Mouse (Mus musculus): ENCODE results near the gene Jazf1. TPM values are rescaled to one million over a fixed set of nuclear protein-coding genes. Genes with fewer than 3 reads are reported as not detected.

Gene Jazf1
- polyA plus RNA-seq, 1 experiment from 2014 or later: 15.6 TPM

- Histone ChIP-seq H3K27me3 (ENCODE audit: control insufficient read depth, insufficient read depth, low read length) (no peaks in the 10 kb centered on the region), H3K9ac (ENCODE audit: low read length) (no peak overlapping the region), H3K9me3 (ENCODE audit: control insufficient read depth, low read length) (no peaks in the 10 kb centered on the region), H3K4me3 (ENCODE audit: control insufficient read depth in 1 of 2, insufficient read depth in 1 of 2, low read depth in 1 of 2, low read length in 2 of 2) (no peak overlapping the region), H3K27ac (replicated peaks in 1 of 2; ENCODE audit: control insufficient read depth in 1 of 2, insufficient read depth in 1 of 2, low read depth in 2 of 2, low read length in 2 of 2) (no peak overlapping the region), H3K4me1 (ENCODE audit: control insufficient read depth in 2 of 2, insufficient read depth in 2 of 2, low read length in 2 of 2) (0 out of 4 replicates have a peak, but pooled peaks cover 0 to 6% of the 10 kb centered on the region in 2 experiments), H3K4me2 (ENCODE audit: low read length) (no peak overlapping the region), H3K36me3 (ENCODE audit: control insufficient read depth, insufficient read depth, low read length) (no peaks in the 10 kb centered on the region; the same call in 1 of the 2 replicates)
- WGBS: 82% methylated on average over 8 of the region's 8 CpGs
- ATAC-seq (ENCODE audit: insufficient number of reproducible peaks, insufficient read depth, low FRiP score, low read depth): no peak
These were observed 292.5 kb downstream of the Jazf1 start for GRCm38 (mm10) chr6:52775956-52776355.

GRCm38 (mm10) chr6:52775350-52775749 is 293.1 kb downstream of the Jazf1 start:
- Histone ChIP-seq H3K4me2 (ENCODE audit: low read length) (no peak overlapping the region), H3K9ac (ENCODE audit: low read length) (no peak overlapping the region), H3K36me3 (ENCODE audit: control insufficient read depth, insufficient read depth, low read length) (peaks cover 6% of the 10 kb centered on the region), H3K4me3 (ENCODE audit: control insufficient read depth in 1 of 2, insufficient read depth in 1 of 2, low read depth in 1 of 2, low read length in 2 of 2) (no peak overlapping the region), H3K9me3 (ENCODE audit: control insufficient read depth, low read length) (no peaks in the 10 kb centered on the region), H3K4me1 (ENCODE audit: control insufficient read depth in 2 of 2, insufficient read depth in 2 of 2, low read length in 2 of 2) (0 out of 4 replicates have a peak, but pooled peaks cover 0 to 6% of the 10 kb centered on the region in 2 experiments), H3K27ac (replicated peaks in 1 of 2; ENCODE audit: control insufficient read depth in 1 of 2, insufficient read depth in 1 of 2, low read depth in 2 of 2, low read length in 2 of 2) (no peak overlapping the region), H3K27me3 (ENCODE audit: control insufficient read depth, insufficient read depth, low read length) (no peaks in the 10 kb centered on the region)
- ATAC-seq (ENCODE audit: insufficient number of reproducible peaks, insufficient read depth, low FRiP score, low read depth): peak; percentile 47; the same call in 1 of the 2 replicates
- WGBS: 57% methylated on average over 3 of the region's 3 CpGs

GRCm38 (mm10) chr6:52773132-52773531 is 295.3 kb downstream of the Jazf1 start:
- no peak for ATAC-seq (ENCODE audit: insufficient number of reproducible peaks, insufficient read depth, low FRiP score, low read depth)
- no peak overlapping the region for H3K9ac ChIP-seq (ENCODE audit: low read length)
- H3K27me3 ChIP-seq (ENCODE audit: control insufficient read depth, insufficient read depth, low read length): no peaks in the 10 kb centered on the region
- 0 out of 4 replicates have a peak, but pooled peaks cover 0 to 6% of the 10 kb centered on the region in 2 experiments for H3K4me1 ChIP-seq (ENCODE audit: control insufficient read depth in 2 of 2, insufficient read depth in 2 of 2, low read length in 2 of 2)
- no peak overlapping the region for H3K27ac ChIP-seq (replicated peaks in 1 of 2; ENCODE audit: control insufficient read depth in 1 of 2, insufficient read depth in 1 of 2, low read depth in 2 of 2, low read length in 2 of 2)
- H3K9me3 ChIP-seq (ENCODE audit: control insufficient read depth, low read length): no peaks in the 10 kb centered on the region
- H3K36me3 ChIP-seq (ENCODE audit: control insufficient read depth, insufficient read depth, low read length): peaks cover 25% of the 10 kb centered on the region
- no peak overlapping the region for H3K4me2 ChIP-seq (ENCODE audit: low read length)
- 77% methylated on average over 5 of the region's 5 CpGs for WGBS
- H3K4me3 ChIP-seq (ENCODE audit: control insufficient read depth in 1 of 2, insufficient read depth in 1 of 2, low read depth in 1 of 2, low read length in 2 of 2): no peak overlapping the region

- Histone ChIP-seq H3K27me3 (ENCODE audit: control insufficient read depth, insufficient read depth, low read length) (no peaks in the 10 kb centered on the region), H3K36me3 (ENCODE audit: control insufficient read depth, insufficient read depth, low read length) (peaks cover 48% of the 10 kb centered on the region), H3K4me3 (ENCODE audit: control insufficient read depth in 1 of 2, insufficient read depth in 1 of 2, low read depth in 1 of 2, low read length in 2 of 2) (no peak overlapping the region), H3K9ac (ENCODE audit: low read length) (no peak overlapping the region), H3K9me3 (ENCODE audit: control insufficient read depth, low read length) (no peaks in the 10 kb centered on the region), H3K4me1 (ENCODE audit: control insufficient read depth in 2 of 2, insufficient read depth in 2 of 2, low read length in 2 of 2) (0 out of 4 replicates have a peak, but pooled peaks cover 0 to 6% of the 10 kb centered on the region in 2 experiments), H3K27ac (replicated peaks in 1 of 2; ENCODE audit: control insufficient read depth in 1 of 2, insufficient read depth in 1 of 2, low read depth in 2 of 2, low read length in 2 of 2) (no peak overlapping the region), H3K4me2 (ENCODE audit: low read length) (no peak overlapping the region)
- 82% methylated on average over 1 of the region's 1 CpGs for WGBS
- ATAC-seq (ENCODE audit: insufficient number of reproducible peaks, insufficient read depth, low FRiP score, low read depth): no peak
These were observed 297.6 kb downstream of the Jazf1 start for GRCm38 (mm10) chr6:52770789-52771188.

GRCm38 (mm10) chr6:52765206-52765605 is 303.2 kb downstream of the Jazf1 start:
- WGBS: 65% methylated on average over 7 of the region's 7 CpGs
- H3K9ac ChIP-seq (ENCODE audit: low read length): no peak overlapping the region
- H3K4me2 ChIP-seq (ENCODE audit: low read length): no peak overlapping the region
- peaks cover 75% of the 10 kb centered on the region for H3K36me3 ChIP-seq (ENCODE audit: control insufficient read depth, insufficient read depth, low read length)
- H3K9me3 ChIP-seq (ENCODE audit: control insufficient read depth, low read length): no peaks in the 10 kb centered on the region
- H3K27me3 ChIP-seq (ENCODE audit: control insufficient read depth, insufficient read depth, low read length): no peaks in the 10 kb centered on the region
- no peak overlapping the region for H3K4me3 ChIP-seq (ENCODE audit: control insufficient read depth in 1 of 2, insufficient read depth in 1 of 2, low read depth in 1 of 2, low read length in 2 of 2)
- H3K27ac ChIP-seq (replicated peaks in 1 of 2; ENCODE audit: control insufficient read depth in 1 of 2, insufficient read depth in 1 of 2, low read depth in 2 of 2, low read length in 2 of 2): no peak overlapping the region
- ATAC-seq (ENCODE audit: insufficient number of reproducible peaks, insufficient read depth, low FRiP score, low read depth): no peak
- H3K4me1 ChIP-seq (ENCODE audit: control insufficient read depth in 2 of 2, insufficient read depth in 2 of 2, low read length in 2 of 2): no peaks in the 10 kb centered on the region

- ATAC-seq (ENCODE audit: insufficient number of reproducible peaks, insufficient read depth, low FRiP score, low read depth): no peak
- H3K4me3 ChIP-seq (ENCODE audit: control insufficient read depth in 1 of 2, insufficient read depth in 1 of 2, low read depth in 1 of 2, low read length in 2 of 2): no peak overlapping the region
- H3K9me3 ChIP-seq (ENCODE audit: control insufficient read depth, low read length): no peaks in the 10 kb centered on the region
- peaks cover 63% of the 10 kb centered on the region for H3K36me3 ChIP-seq (ENCODE audit: control insufficient read depth, insufficient read depth, low read length)
- H3K27me3 ChIP-seq (ENCODE audit: control insufficient read depth, insufficient read depth, low read length): no peaks in the 10 kb centered on the region
- WGBS: 87% methylated on average over 5 of the region's 5 CpGs
- no peak overlapping the region for H3K4me2 ChIP-seq (ENCODE audit: low read length)
- no peaks in the 10 kb centered on the region for H3K4me1 ChIP-seq (ENCODE audit: control insufficient read depth in 2 of 2, insufficient read depth in 2 of 2, low read length in 2 of 2)
- H3K27ac ChIP-seq (replicated peaks in 1 of 2; ENCODE audit: control insufficient read depth in 1 of 2, insufficient read depth in 1 of 2, low read depth in 2 of 2, low read length in 2 of 2): no peak overlapping the region
- no peak overlapping the region for H3K9ac ChIP-seq (ENCODE audit: low read length)
These were observed 315.6 kb downstream of the Jazf1 start for GRCm38 (mm10) chr6:52752832-52753231.

- no peak for ATAC-seq (ENCODE audit: insufficient number of reproducible peaks, insufficient read depth, low FRiP score, low read depth)
- no peak overlapping the region for H3K27ac ChIP-seq (replicated peaks in 1 of 2; ENCODE audit: control insufficient read depth in 1 of 2, insufficient read depth in 1 of 2, low read depth in 2 of 2, low read length in 2 of 2)
- H3K4me2 ChIP-seq (ENCODE audit: low read length): no peak overlapping the region
- H3K4me3 ChIP-seq (ENCODE audit: control insufficient read depth in 1 of 2, insufficient read depth in 1 of 2, low read depth in 1 of 2, low read length in 2 of 2): no peak overlapping the region
- peaks cover 0 to 4% of the 10 kb centered on the region in 2 experiments; a peak in 2 of 4 replicates for H3K4me1 ChIP-seq (ENCODE audit: control insufficient read depth in 2 of 2, insufficient read depth in 2 of 2, low read length in 2 of 2)
- no peaks in the 10 kb centered on the region for H3K27me3 ChIP-seq (ENCODE audit: control insufficient read depth, insufficient read depth, low read length)
- H3K9ac ChIP-seq (ENCODE audit: low read length): no peak overlapping the region
- no peaks in the 10 kb centered on the region for H3K9me3 ChIP-seq (ENCODE audit: control insufficient read depth, low read length)
- peaks cover 52% of the 10 kb centered on the region for H3K36me3 ChIP-seq (ENCODE audit: control insufficient read depth, insufficient read depth, low read length)
- 91% methylated on average over 2 of the region's 2 CpGs for WGBS
These were observed 333.8 kb downstream of the Jazf1 start for GRCm38 (mm10) chr6:52734630-52735029.

- no peak for ATAC-seq (ENCODE audit: insufficient number of reproducible peaks, insufficient read depth, low FRiP score, low read depth)
- Histone ChIP-seq H3K27me3 (ENCODE audit: control insufficient read depth, insufficient read depth, low read length) (no peaks in the 10 kb centered on the region), H3K4me2 (ENCODE audit: low read length) (no peak overlapping the region), H3K36me3 (ENCODE audit: control insufficient read depth, insufficient read depth, low read length) (peaks cover 53% of the 10 kb centered on the region), H3K9me3 (ENCODE audit: control insufficient read depth, low read length) (no peaks in the 10 kb centered on the region), H3K4me3 (ENCODE audit: control insufficient read depth in 1 of 2, insufficient read depth in 1 of 2, low read depth in 1 of 2, low read length in 2 of 2) (no peak overlapping the region), H3K27ac (replicated peaks in 1 of 2; ENCODE audit: control insufficient read depth in 1 of 2, insufficient read depth in 1 of 2, low read depth in 2 of 2, low read length in 2 of 2) (no peak overlapping the region), H3K9ac (ENCODE audit: low read length) (no peak overlapping the region; the same call in 1 of the 2 replicates), H3K4me1 (ENCODE audit: control insufficient read depth in 2 of 2, insufficient read depth in 2 of 2, low read length in 2 of 2) (peaks cover 0 to 4% of the 10 kb centered on the region in 2 experiments; a peak in 2 of 4 replicates)
- 15% methylated on average over 4 of the region's 4 CpGs for WGBS
These were observed 338.1 kb downstream of the Jazf1 start for GRCm38 (mm10) chr6:52730338-52730737.
